Mouse (Mus musculus) urinary bladder, postnatal 0 days (tissue): Measurements from ENCODE around the gene Pcp4. TPM values are rescaled to one million over a fixed set of nuclear protein-coding genes. Genes with fewer than 3 reads are reported as not detected.

Source experiments
- polyA plus RNA-seq: library from polyadenylated mRNA; unstranded; fragments of >200 nt; fragmentation: Nextera tagmentation; extraction: Ambion mirVana; gene quantifications from 2 replicates; pipeline ENCODE4 v1.2.1, GENCODE M21; 2015

The Pcp4 gene
- polyA plus RNA-seq, result 340 and 347 TPM in 2 replicates

DNA sequence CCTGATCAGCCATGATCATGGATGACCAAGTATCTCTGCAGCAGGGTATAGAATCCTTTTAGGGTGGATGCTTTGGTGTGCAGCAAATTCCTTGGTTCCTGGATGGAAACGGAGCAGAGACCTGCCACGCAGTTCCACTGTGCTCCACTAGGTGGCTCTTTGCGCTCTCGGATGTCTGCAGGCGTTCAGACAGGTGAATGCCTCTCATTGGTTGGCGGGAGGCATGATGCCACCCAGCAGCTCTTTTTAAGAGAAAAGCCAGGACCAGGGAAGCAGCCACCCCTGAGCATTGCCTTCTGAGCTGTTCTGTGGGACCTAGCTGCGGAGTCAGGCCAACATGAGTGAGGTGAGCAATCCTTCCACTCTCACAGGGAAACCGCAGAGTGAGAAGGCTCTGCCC is at the start of gene Pcp4:
Pcp4 (plus strand) TSS at position 162 of the 400 bp plus-strand sequence.

DNA sequence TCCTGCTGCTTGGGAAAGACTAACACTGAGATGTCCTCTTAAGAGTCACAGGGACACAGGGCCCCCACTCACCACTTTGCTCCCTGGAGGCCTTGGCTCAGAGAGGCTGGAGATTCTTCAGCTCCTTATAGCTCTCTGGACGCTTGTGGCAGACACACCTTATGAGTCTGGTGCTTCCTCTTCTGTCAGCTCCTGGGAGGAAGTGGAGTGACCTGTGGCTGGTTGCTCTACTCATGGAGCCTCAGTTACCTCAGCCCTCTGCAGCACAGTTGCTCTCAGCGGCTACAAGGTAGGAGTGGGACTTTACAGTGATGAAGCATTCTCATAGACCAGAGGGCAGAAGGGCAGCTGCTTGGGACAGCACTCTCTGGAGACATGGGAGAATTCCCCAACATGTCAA is 23.9 kb upstream of the Pcp4 start, which contains the start of gene Itgb2l:
Itgb2l (minus strand) TSS at position 152 of the 400 bp plus-strand sequence.

Other genes with a start within 250 kb of the Pcp4 start
- 0.07 TPM in 2 replicates for gene B3galt5, start 231.8 kb upstream of the Pcp4 start, polyA plus RNA-seq
- 0.29 and 0.36 TPM in 2 replicates for gene Itgb2l, start 24.0 kb upstream of the Pcp4 start, polyA plus RNA-seq